Mouse (Mus musculus): ENCODE measurements at regions not wholly inside any gene's neighbourhood (a gene's known extent, or its start where the extent isn't known, plus 50 kb on each side); places are given as distances from the start of the nearest gene placed in this dataset.

GRCm38 (mm10) chr5:102244706-102245105 lies 175.0 kb upstream of the Wdfy3 start:
- no peak for TF ChIP-seq CTCF (IDR thresholded peaks at IDR 0.05; ENCODE audit: low read depth)
- H3K27me3 ChIP-seq (ENCODE audit: insufficient read depth, low read length) = no peaks in the 10 kb centered on the region
- H3K9ac ChIP-seq (ENCODE audit: low read depth, low read length) = no peak overlapping the region
- no peak overlapping the region for H3K4me3 ChIP-seq (replicated peaks; ENCODE audit: low read depth, low read length)
- H3K9me3 ChIP-seq (replicated peaks; ENCODE audit: low read length) = no peaks in the 10 kb centered on the region
- H3K36me3 ChIP-seq (ENCODE audit: insufficient read depth, low read length) = no peaks in the 10 kb centered on the region
- DNase-seq (ENCODE audit: low spot score) (no peak), ATAC-seq (replicated peaks; ENCODE audit: low FRiP score, low read depth) (no peak)
- H3K27ac ChIP-seq = no peak overlapping the region
- no peaks in the 10 kb centered on the region for H3K4me1 ChIP-seq (replicated peaks; ENCODE audit: insufficient read depth, low read length)
- H3K4me2 ChIP-seq (ENCODE audit: low read length) = no peak overlapping the region
- 79% methylated on average over 6 of the region's 6 CpGs for WGBS

- ATAC-seq (replicated peaks; ENCODE audit: low FRiP score, low read depth) (no peak), DNase-seq (ENCODE audit: low spot score) (no peak)
- Histone ChIP-seq H3K9me3 (replicated peaks; ENCODE audit: low read length) (no peaks in the 10 kb centered on the region), H3K4me1 (replicated peaks; ENCODE audit: insufficient read depth, low read length) (no peaks in the 10 kb centered on the region), H3K27me3 (ENCODE audit: insufficient read depth, low read length) (no peaks in the 10 kb centered on the region), H3K9ac (ENCODE audit: low read depth, low read length) (no peak overlapping the region), H3K4me2 (ENCODE audit: low read length) (no peak overlapping the region), H3K27ac (no peak overlapping the region), H3K4me3 (replicated peaks; ENCODE audit: low read depth, low read length) (no peak overlapping the region), H3K36me3 (ENCODE audit: insufficient read depth, low read length) (no peaks in the 10 kb centered on the region)
- TF ChIP-seq CTCF (IDR thresholded peaks at IDR 0.05; ENCODE audit: low read depth) = no peak
- WGBS = 85% methylated on average over 5 of the region's 5 CpGs
These were observed 179.0 kb upstream of the Wdfy3 start for GRCm38 (mm10) chr5:102248747-102249146.

DNA sequence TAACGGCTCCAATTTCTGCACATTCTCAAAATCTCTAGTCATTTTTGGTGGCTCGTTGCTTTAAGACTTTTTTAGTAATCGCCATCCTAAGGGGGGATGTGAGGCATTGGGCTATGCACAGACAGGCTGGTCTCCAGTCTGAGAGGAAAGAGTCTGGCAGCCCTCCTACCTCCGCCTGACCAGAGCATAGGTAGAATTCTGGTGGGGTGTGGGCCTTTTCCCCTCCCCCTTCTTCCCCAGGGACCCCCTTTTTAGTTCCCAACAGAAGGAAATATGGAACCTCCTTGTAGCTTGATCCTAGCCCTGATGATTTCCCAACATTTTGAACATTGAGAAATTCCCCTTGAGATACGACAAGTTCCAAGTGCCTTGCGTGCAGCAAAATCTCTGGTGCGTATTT lies 181.4 kb upstream of the Wdfy3 start:
- no peaks in the 10 kb centered on the region for H3K9me3 ChIP-seq (replicated peaks; ENCODE audit: low read length)
- DNase-seq (ENCODE audit: low spot score) (no peak), ATAC-seq (replicated peaks; ENCODE audit: low FRiP score, low read depth) (no peak)
- H3K9ac ChIP-seq (ENCODE audit: low read depth, low read length) = no peak overlapping the region
- no peak for TF ChIP-seq CTCF (IDR thresholded peaks at IDR 0.05; ENCODE audit: low read depth)
- H3K4me3 ChIP-seq (replicated peaks; ENCODE audit: low read depth, low read length) = no peak overlapping the region
- WGBS = 87% methylated on average over 7 of the region's 7 CpGs
- no peaks in the 10 kb centered on the region for H3K4me1 ChIP-seq (replicated peaks; ENCODE audit: insufficient read depth, low read length)
- no peak overlapping the region for H3K27ac ChIP-seq
- no peak overlapping the region for H3K4me2 ChIP-seq (ENCODE audit: low read length)
- H3K36me3 ChIP-seq (ENCODE audit: insufficient read depth, low read length) = no peaks in the 10 kb centered on the region
- H3K27me3 ChIP-seq (ENCODE audit: insufficient read depth, low read length) = no peaks in the 10 kb centered on the region

- Histone ChIP-seq H3K9me3 (replicated peaks; ENCODE audit: low read length) (no peaks in the 10 kb centered on the region), H3K4me1 (replicated peaks; ENCODE audit: insufficient read depth, low read length) (no peaks in the 10 kb centered on the region), H3K4me2 (ENCODE audit: low read length) (no peak overlapping the region), H3K4me3 (replicated peaks; ENCODE audit: low read depth, low read length) (no peak overlapping the region), H3K27ac (no peak overlapping the region), H3K36me3 (ENCODE audit: insufficient read depth, low read length) (no peaks in the 10 kb centered on the region), H3K27me3 (ENCODE audit: insufficient read depth, low read length) (no peaks in the 10 kb centered on the region), H3K9ac (ENCODE audit: low read depth, low read length) (no peak overlapping the region)
- TF ChIP-seq CTCF (IDR thresholded peaks at IDR 0.05; ENCODE audit: low read depth) = no peak
- 40% methylated on average over 2 of the region's 2 CpGs for WGBS
- DNase-seq (ENCODE audit: low spot score) (no peak), ATAC-seq (replicated peaks; ENCODE audit: low FRiP score, low read depth) (no peak)
These were observed 184.1 kb upstream of the Wdfy3 start for GRCm38 (mm10) chr5:102253786-102254185.

- TF ChIP-seq CTCF (IDR thresholded peaks at IDR 0.05; ENCODE audit: low read depth) = no peak
- DNase-seq (ENCODE audit: low spot score) (peak; percentile 16), ATAC-seq (replicated peaks; ENCODE audit: low FRiP score, low read depth) (no peak)
- Histone ChIP-seq H3K4me1 (replicated peaks; ENCODE audit: insufficient read depth, low read length) (no peaks in the 10 kb centered on the region), H3K9me3 (replicated peaks; ENCODE audit: low read length) (no peaks in the 10 kb centered on the region), H3K27ac (no peak overlapping the region), H3K27me3 (ENCODE audit: insufficient read depth, low read length) (no peaks in the 10 kb centered on the region), H3K4me2 (ENCODE audit: low read length) (no peak overlapping the region), H3K36me3 (ENCODE audit: insufficient read depth, low read length) (no peaks in the 10 kb centered on the region), H3K9ac (ENCODE audit: low read depth, low read length) (no peak overlapping the region), H3K4me3 (replicated peaks; ENCODE audit: low read depth, low read length) (no peak overlapping the region)
- 43% methylated on average over 2 of the region's 2 CpGs for WGBS
These were observed 187.4 kb upstream of the Wdfy3 start for GRCm38 (mm10) chr5:102257104-102257503.

DNA sequence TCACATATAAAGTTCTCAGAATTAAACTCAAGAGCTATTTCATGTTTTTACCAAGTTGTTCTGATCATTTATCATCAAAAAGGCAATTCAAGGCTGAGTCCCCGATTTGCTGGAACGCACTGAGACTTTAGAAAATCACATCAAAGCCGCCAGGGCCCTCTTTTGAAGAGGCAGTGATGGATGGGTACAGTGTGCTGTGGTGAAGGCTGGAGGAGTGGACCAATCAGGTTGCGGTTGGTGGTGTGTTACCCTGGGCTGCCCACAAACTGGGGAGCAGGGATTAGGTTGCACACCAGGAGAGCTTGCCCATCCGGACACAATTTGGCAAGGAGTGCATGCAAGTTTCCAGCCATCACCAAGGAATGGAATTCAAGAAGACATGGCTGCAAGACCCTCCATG lies 191.9 kb upstream of the Wdfy3 start:
- DNase-seq (ENCODE audit: low spot score) (no peak), ATAC-seq (replicated peaks; ENCODE audit: low FRiP score, low read depth) (no peak)
- 68% methylated on average over 5 of the region's 5 CpGs for WGBS
- TF ChIP-seq CTCF (IDR thresholded peaks at IDR 0.05; ENCODE audit: low read depth) = no peak
- Histone ChIP-seq H3K27me3 (ENCODE audit: insufficient read depth, low read length) (no peaks in the 10 kb centered on the region), H3K4me2 (ENCODE audit: low read length) (no peak overlapping the region), H3K4me3 (replicated peaks; ENCODE audit: low read depth, low read length) (no peak overlapping the region), H3K36me3 (ENCODE audit: insufficient read depth, low read length) (no peaks in the 10 kb centered on the region), H3K27ac (no peak overlapping the region), H3K4me1 (replicated peaks; ENCODE audit: insufficient read depth, low read length) (no peaks in the 10 kb centered on the region), H3K9ac (ENCODE audit: low read depth, low read length) (no peak overlapping the region), H3K9me3 (replicated peaks; ENCODE audit: low read length) (no peaks in the 10 kb centered on the region)

- WGBS = 29% methylated on average over 11 of the region's 11 CpGs
- Histone ChIP-seq H3K9ac (ENCODE audit: low read depth, low read length) (no peak overlapping the region), H3K36me3 (ENCODE audit: insufficient read depth, low read length) (no peaks in the 10 kb centered on the region), H3K27me3 (ENCODE audit: insufficient read depth, low read length) (no peaks in the 10 kb centered on the region), H3K27ac (no peak overlapping the region), H3K4me1 (replicated peaks; ENCODE audit: insufficient read depth, low read length) (no peaks in the 10 kb centered on the region), H3K4me3 (replicated peaks; ENCODE audit: low read depth, low read length) (no peak overlapping the region), H3K9me3 (replicated peaks; ENCODE audit: low read length) (no peaks in the 10 kb centered on the region), H3K4me2 (ENCODE audit: low read length) (no peak overlapping the region)
- no peak for TF ChIP-seq CTCF (IDR thresholded peaks at IDR 0.05; ENCODE audit: low read depth)
- ATAC-seq (replicated peaks; ENCODE audit: low FRiP score, low read depth) (peak; percentile 13; the same call in 1 of the 2 replicates), DNase-seq (ENCODE audit: low spot score) (no peak)
These were observed 196.7 kb upstream of the Wdfy3 start for GRCm38 (mm10) chr5:102266451-102266850.

All from kidney, postnatal 0 days (tissue).